Mouse (Mus musculus): ENCODE results near the gene Kcne3.

GRCm38 (mm10) chr7:100130592-100130991 lies 45.7 kb upstream of the Kcne3 start:
- TF ChIP-seq POLR2A (IDR thresholded peaks at IDR 0.05; ENCODE audit: extremely low read depth, insufficient read depth, low read length) (no peak), CTCF (IDR thresholded peaks at IDR 0.05; ENCODE audit: low read depth, low read length) (no peak)

Data from liver, adult 2 months (tissue).